Mouse (Mus musculus): ENCODE results near the gene Lmod3. TPM values are rescaled to one million over a fixed set of nuclear protein-coding genes. Genes with fewer than 3 reads are reported as not detected.
A peak's percentile ranks its signal among the peaks of the same experiment; 100 is the strongest.
"Not testable (repeated sequence)": the region's sequence is repeated elsewhere in the genome, so short reads cannot be mapped to it uniquely, and the experiment has no call there.

Lmod3 gene
- polyA plus RNA-seq, 1 experiment from 2014 or later: 21.6 TPM

DNA sequence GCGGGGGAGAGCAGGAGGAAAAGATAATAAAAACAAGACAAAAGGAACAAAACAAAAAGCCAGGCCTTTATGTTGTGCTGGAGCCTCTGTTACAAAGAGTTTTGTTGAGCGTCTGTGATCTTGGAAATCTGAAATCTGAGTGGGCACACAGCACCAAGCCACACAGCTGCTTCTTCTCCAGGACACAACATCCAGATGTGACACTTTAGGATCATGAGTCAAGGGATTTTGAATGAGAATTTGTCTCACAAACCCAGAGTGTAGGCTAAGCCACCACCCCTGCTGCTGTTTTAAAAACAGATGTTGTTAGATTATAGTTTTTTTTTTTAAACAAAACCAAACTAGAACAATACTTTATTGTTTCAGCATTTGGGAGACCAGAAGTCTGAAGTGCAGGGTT, 19.8 kb upstream of the Lmod3 start:
- no peaks in the 10 kb centered on the region for H3K36me3 ChIP-seq (ENCODE audit: control insufficient read depth, insufficient read depth, low read length)
- no peak overlapping the region for H3K27ac ChIP-seq (replicated peaks; ENCODE audit: low read depth, low read length)
- H3K9ac ChIP-seq (ENCODE audit: low read depth, low read length): no peak overlapping the region
- H3K4me3 ChIP-seq (ENCODE audit: low read depth, low read length): no peak overlapping the region
- DNase-seq (ENCODE audit: low spot score) (no peak), ATAC-seq (ENCODE audit: low read depth) (no peak)
- H3K9me3 ChIP-seq (ENCODE audit: control insufficient read depth, low read length): no peaks in the 10 kb centered on the region
- no peak overlapping the region for H3K4me2 ChIP-seq (ENCODE audit: low read depth, low read length)
- H3K27me3 ChIP-seq (replicated peaks; ENCODE audit: control insufficient read depth, insufficient read depth, low read length): no peaks in the 10 kb centered on the region
- H3K4me1 ChIP-seq (ENCODE audit: control insufficient read depth, insufficient read depth, low read length): no peaks in the 10 kb centered on the region
- WGBS: 62% methylated on average over 2 of the region's 2 CpGs

DNA sequence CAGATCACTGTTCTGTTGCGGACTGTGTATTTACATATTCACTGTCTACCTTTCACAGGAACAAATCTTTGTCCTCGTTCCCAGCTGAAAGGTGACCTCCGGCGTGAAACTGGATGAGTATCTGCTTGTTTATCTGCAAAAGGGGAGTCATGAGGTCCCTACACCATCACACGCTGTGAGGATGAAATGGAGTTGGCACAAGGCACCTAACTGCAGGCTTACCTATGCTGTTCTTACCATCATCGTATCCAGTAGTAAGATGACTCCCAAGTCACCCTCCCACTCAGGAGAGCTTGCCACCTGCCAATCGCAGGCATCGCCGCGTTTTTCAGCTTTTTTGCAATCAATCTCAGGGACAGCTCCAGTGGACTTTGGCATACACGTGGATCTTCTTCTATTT, 17.0 kb upstream of the Lmod3 start:
- WGBS: 76% methylated on average over 11 of the region's 11 CpGs
- Histone ChIP-seq H3K4me1 (ENCODE audit: control insufficient read depth, insufficient read depth, low read length) (no peaks in the 10 kb centered on the region), H3K4me3 (ENCODE audit: low read depth, low read length) (no peak overlapping the region), H3K36me3 (ENCODE audit: control insufficient read depth, insufficient read depth, low read length) (no peaks in the 10 kb centered on the region), H3K27me3 (replicated peaks; ENCODE audit: control insufficient read depth, insufficient read depth, low read length) (no peaks in the 10 kb centered on the region), H3K27ac (replicated peaks; ENCODE audit: low read depth, low read length) (no peak overlapping the region), H3K9ac (ENCODE audit: low read depth, low read length) (no peak overlapping the region), H3K9me3 (ENCODE audit: control insufficient read depth, low read length) (no peaks in the 10 kb centered on the region), H3K4me2 (ENCODE audit: low read depth, low read length) (no peak overlapping the region)
- DNase-seq (ENCODE audit: low spot score) (no peak), ATAC-seq (ENCODE audit: low read depth) (peak; percentile 47; the same call in 1 of the 2 replicates)

DNA sequence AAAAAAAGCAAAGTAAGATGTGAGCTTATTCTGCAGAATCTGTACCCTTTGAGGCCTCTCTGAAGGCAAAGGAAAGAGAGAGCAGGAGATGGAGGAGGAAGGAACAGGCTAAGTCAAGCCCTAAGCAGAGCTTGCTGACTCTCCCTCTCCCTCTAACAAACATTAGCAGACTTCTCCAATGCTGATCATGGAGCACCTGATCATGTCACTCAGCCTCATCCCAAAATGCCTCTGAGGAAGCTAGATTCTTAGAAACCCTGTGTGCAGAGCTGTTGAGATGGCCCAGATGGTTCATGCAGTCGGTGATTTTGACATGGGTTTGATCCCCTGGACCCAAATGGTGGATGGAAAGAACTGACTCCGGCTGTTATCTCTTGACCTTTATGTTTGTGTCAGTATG, 14.6 kb upstream of the Lmod3 start:
- Histone ChIP-seq H3K27me3 (replicated peaks; ENCODE audit: control insufficient read depth, insufficient read depth, low read length) (no peaks in the 10 kb centered on the region), H3K27ac (replicated peaks; ENCODE audit: low read depth, low read length) (no peak overlapping the region), H3K36me3 (ENCODE audit: control insufficient read depth, insufficient read depth, low read length) (no peaks in the 10 kb centered on the region), H3K9me3 (ENCODE audit: control insufficient read depth, low read length) (no peaks in the 10 kb centered on the region), H3K4me1 (ENCODE audit: control insufficient read depth, insufficient read depth, low read length) (no peaks in the 10 kb centered on the region), H3K9ac (ENCODE audit: low read depth, low read length) (no peak overlapping the region), H3K4me3 (ENCODE audit: low read depth, low read length) (no peak overlapping the region), H3K4me2 (ENCODE audit: low read depth, low read length) (no peak overlapping the region)
- ATAC-seq (ENCODE audit: low read depth): no peak
- WGBS: 87% methylated on average over 2 of the region's 2 CpGs
- no peak for DNase-seq (ENCODE audit: low spot score)

DNA sequence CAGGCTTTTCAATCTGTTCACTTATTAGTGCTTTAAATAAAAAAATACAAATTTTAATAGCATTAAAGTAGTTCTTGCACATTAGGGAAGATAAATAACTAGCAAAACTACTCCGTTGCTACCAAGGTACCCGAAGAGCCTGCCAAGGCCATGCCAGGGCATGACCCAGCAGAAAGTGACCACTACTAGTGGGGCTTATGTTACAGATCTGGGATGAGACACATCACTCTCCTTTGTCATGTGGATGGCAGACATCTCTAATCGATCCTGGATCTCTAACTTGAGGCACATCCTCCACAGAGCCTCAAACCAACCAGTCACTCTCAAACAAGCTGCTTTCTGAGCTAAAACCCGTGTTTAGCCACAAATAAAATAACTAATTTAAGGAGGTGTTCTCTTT, 14.1 kb upstream of the Lmod3 start:
- Histone ChIP-seq H3K4me1 (ENCODE audit: control insufficient read depth, insufficient read depth, low read length) (no peaks in the 10 kb centered on the region), H3K4me3 (ENCODE audit: low read depth, low read length) (no peak overlapping the region), H3K9ac (ENCODE audit: low read depth, low read length) (no peak overlapping the region), H3K9me3 (ENCODE audit: control insufficient read depth, low read length) (no peaks in the 10 kb centered on the region), H3K4me2 (ENCODE audit: low read depth, low read length) (no peak overlapping the region), H3K27ac (replicated peaks; ENCODE audit: low read depth, low read length) (no peak overlapping the region), H3K27me3 (replicated peaks; ENCODE audit: control insufficient read depth, insufficient read depth, low read length) (no peaks in the 10 kb centered on the region), H3K36me3 (ENCODE audit: control insufficient read depth, insufficient read depth, low read length) (no peaks in the 10 kb centered on the region)
- ATAC-seq (ENCODE audit: low read depth) (no peak), DNase-seq (ENCODE audit: low spot score) (no peak)
- WGBS: 75% methylated on average over 4 of the region's 4 CpGs

DNA sequence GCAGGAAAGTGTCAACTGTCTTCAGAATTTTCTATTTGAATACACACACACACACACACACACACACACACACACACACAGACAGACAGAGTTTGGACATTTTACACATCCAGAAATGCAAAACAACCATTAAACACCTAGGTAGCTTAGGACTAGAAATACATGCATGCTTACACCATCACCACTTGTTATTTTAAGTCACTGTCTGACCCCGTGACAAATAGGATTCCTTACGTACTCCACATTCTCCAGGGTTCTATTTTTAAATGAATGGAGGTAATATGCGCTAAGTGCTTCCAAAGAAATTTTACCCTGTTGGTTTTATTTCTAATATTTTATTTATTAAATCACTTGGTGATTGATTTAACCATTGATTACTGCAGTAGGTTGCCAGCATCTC, 13.1 kb upstream of the Lmod3 start:
- Histone ChIP-seq H3K4me3 (ENCODE audit: low read depth, low read length) (no peak overlapping the region), H3K27ac (replicated peaks; ENCODE audit: low read depth, low read length) (no peak overlapping the region), H3K9ac (ENCODE audit: low read depth, low read length) (no peak overlapping the region), H3K4me1 (ENCODE audit: control insufficient read depth, insufficient read depth, low read length) (no peaks in the 10 kb centered on the region), H3K4me2 (ENCODE audit: low read depth, low read length) (no peak overlapping the region), H3K27me3 (replicated peaks; ENCODE audit: control insufficient read depth, insufficient read depth, low read length) (no peaks in the 10 kb centered on the region), H3K36me3 (ENCODE audit: control insufficient read depth, insufficient read depth, low read length) (no peaks in the 10 kb centered on the region), H3K9me3 (ENCODE audit: control insufficient read depth, low read length) (no peaks in the 10 kb centered on the region)
- no peak for ATAC-seq (ENCODE audit: low read depth)
- 66% methylated on average over 3 of the region's 3 CpGs for WGBS
- no peak for DNase-seq (ENCODE audit: low spot score)

DNA sequence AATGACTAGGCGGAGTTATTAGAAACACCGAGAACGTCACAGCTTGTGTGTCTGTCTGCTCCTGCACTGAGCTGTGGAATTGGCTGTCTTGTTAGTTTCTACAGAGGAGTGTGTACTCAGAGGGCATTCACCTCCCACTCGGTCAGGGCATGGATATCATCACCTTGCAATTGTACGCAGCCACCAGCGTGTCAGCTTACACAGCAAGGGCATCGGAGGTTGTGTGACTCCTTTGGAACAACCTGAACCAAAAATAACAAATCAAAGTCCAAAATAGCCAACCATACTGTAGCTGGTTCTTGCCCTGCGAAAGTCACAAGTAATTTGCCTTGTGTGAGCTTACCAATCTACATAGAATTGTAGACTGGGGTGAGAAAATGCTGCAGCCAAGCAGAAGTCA, 12.7 kb upstream of the Lmod3 start:
- no peak overlapping the region for H3K9ac ChIP-seq (ENCODE audit: low read depth, low read length)
- no peak overlapping the region for H3K4me3 ChIP-seq (ENCODE audit: low read depth, low read length)
- ATAC-seq (ENCODE audit: low read depth): no peak
- no peaks in the 10 kb centered on the region for H3K9me3 ChIP-seq (ENCODE audit: control insufficient read depth, low read length)
- no peak overlapping the region for H3K27ac ChIP-seq (replicated peaks; ENCODE audit: low read depth, low read length)
- no peaks in the 10 kb centered on the region for H3K36me3 ChIP-seq (ENCODE audit: control insufficient read depth, insufficient read depth, low read length)
- no peak overlapping the region for H3K4me2 ChIP-seq (ENCODE audit: low read depth, low read length)
- no peaks in the 10 kb centered on the region for H3K4me1 ChIP-seq (ENCODE audit: control insufficient read depth, insufficient read depth, low read length)
- DNase-seq (ENCODE audit: low spot score): no peak
- WGBS: 68% methylated on average over 8 of the region's 8 CpGs
- no peaks in the 10 kb centered on the region for H3K27me3 ChIP-seq (replicated peaks; ENCODE audit: control insufficient read depth, insufficient read depth, low read length)

DNA sequence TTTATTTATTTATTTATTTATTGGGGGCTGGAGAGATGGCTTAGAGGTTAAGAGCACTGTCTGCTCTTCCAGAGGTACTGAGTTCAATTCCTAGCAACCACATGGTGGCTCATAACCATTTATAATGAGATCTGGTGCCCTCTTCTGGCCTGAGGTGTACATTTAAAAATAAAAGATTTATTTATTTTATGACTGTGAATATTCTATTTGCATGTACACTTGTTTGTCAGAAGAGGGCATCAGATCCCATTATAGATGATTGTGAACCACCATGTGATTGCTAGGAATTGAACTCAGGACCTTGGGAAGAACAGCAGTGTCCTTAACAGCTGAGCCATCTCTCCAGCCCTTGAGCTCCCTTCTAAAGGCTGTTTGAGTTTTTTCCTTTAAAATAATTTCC, 11.2 kb upstream of the Lmod3 start:
- not testable (repeated sequence) for DNase-seq (ENCODE audit: low spot score); ATAC-seq (ENCODE audit: low read depth)

DNA sequence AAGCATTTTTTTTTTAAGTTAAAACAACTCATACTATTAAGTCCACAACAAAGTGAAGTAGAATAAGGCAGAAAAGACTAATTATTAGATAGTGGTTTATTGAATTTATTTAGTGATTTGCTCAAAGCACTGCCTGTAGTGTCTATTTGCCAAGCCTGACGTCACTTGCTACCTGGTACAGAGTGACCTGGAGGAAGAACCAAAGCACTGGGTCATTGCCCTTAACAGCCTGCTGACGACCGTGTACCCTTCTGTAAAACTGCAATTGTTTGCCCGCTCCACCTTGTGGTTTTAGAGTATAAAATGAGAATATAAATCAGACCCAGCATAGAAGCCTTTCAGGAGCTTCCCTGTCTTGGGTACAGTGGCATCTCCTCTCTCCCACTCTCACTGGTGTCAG, 9.7 kb upstream of the Lmod3 start:
- WGBS: 73% methylated on average over 4 of the region's 4 CpGs
- Histone ChIP-seq H3K36me3 (ENCODE audit: control insufficient read depth, insufficient read depth, low read length) (no peaks in the 10 kb centered on the region), H3K4me2 (ENCODE audit: low read depth, low read length) (no peak overlapping the region), H3K4me3 (ENCODE audit: low read depth, low read length) (no peak overlapping the region), H3K4me1 (ENCODE audit: control insufficient read depth, insufficient read depth, low read length) (no peaks in the 10 kb centered on the region), H3K27ac (replicated peaks; ENCODE audit: low read depth, low read length) (no peak overlapping the region), H3K27me3 (replicated peaks; ENCODE audit: control insufficient read depth, insufficient read depth, low read length) (no peaks in the 10 kb centered on the region), H3K9ac (ENCODE audit: low read depth, low read length) (no peak overlapping the region), H3K9me3 (ENCODE audit: control insufficient read depth, low read length) (no peaks in the 10 kb centered on the region)
- ATAC-seq (ENCODE audit: low read depth) (no peak), DNase-seq (ENCODE audit: low spot score) (no peak)

More for the DNA sequence above, 11.2 kb upstream of the Lmod3 start:
- H3K9ac ChIP-seq (ENCODE audit: low read depth, low read length); H3K4me3 ChIP-seq (ENCODE audit: low read depth, low read length); H3K4me2 ChIP-seq (ENCODE audit: low read depth, low read length); H3K36me3 ChIP-seq (ENCODE audit: control insufficient read depth, insufficient read depth, low read length); H3K27ac ChIP-seq (replicated peaks; ENCODE audit: low read depth, low read length); H3K27me3 ChIP-seq (replicated peaks; ENCODE audit: control insufficient read depth, insufficient read depth, low read length); H3K4me1 ChIP-seq (ENCODE audit: control insufficient read depth, insufficient read depth, low read length); H3K9me3 ChIP-seq (ENCODE audit: control insufficient read depth, low read length): not testable (repeated sequence)

DNA sequence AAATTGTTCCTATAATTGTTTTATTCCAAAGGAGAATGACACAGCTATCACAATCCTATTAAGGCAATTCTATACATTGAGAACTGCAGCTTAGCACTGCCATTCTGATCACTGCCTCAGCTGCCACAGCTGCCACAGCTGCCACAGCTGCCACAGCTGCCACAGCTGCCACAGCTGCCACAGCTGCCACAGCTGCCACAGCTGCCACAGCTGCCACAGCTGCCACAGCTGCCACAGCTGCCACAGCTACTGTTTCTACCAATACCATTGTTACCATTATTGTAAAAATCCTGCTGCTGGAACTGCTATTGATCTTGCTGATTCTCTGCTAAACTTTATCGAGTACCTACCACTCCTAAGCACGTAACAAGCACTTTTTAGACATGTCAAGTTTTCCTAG, 7.4 kb upstream of the Lmod3 start:
- not testable (repeated sequence) for H3K9ac ChIP-seq (ENCODE audit: low read depth, low read length); H3K9me3 ChIP-seq (ENCODE audit: control insufficient read depth, low read length); H3K4me3 ChIP-seq (ENCODE audit: low read depth, low read length); DNase-seq (ENCODE audit: low spot score); H3K4me2 ChIP-seq (ENCODE audit: low read depth, low read length); H3K27me3 ChIP-seq (replicated peaks; ENCODE audit: control insufficient read depth, insufficient read depth, low read length); ATAC-seq (ENCODE audit: low read depth); H3K4me1 ChIP-seq (ENCODE audit: control insufficient read depth, insufficient read depth, low read length); H3K27ac ChIP-seq (replicated peaks; ENCODE audit: low read depth, low read length); H3K36me3 ChIP-seq (ENCODE audit: control insufficient read depth, insufficient read depth, low read length)
- 86% methylated on average over 2 of the region's 2 CpGs for WGBS
